Mouse (Mus musculus): ENCODE results near the gene Cntnap5b.
A peak's percentile ranks its signal among the peaks of the same experiment; 100 is the strongest.
"Not testable (repeated sequence)": the region's sequence is repeated elsewhere in the genome, so short reads cannot be mapped to it uniquely, and the experiment has no call there.

Cntnap5b gene

DNA sequence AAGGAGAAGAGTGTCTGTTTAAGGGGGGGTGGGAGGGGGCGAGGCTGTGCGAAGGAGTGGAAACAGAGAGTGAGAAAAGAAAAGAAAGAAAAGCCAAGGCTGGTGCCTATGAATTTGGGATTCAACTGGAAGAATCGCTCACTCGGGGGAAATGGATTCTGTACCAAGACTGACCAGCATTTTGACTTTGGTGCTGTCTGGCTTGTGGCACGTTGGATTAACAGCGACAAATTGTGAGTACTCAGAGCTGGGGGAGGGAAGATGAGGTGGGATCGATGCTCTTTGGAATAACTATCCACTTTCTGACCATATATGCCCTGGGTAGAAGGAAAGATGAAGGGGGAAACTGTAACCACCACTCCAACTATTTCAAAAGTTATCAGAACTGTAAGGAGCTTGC, at the start of gene Cntnap5b:
Cntnap5b (plus strand) TSS at position 152 of the 400 bp plus-strand sequence.
- no peak for DNase-seq (ENCODE audit: low spot score)

DNA sequence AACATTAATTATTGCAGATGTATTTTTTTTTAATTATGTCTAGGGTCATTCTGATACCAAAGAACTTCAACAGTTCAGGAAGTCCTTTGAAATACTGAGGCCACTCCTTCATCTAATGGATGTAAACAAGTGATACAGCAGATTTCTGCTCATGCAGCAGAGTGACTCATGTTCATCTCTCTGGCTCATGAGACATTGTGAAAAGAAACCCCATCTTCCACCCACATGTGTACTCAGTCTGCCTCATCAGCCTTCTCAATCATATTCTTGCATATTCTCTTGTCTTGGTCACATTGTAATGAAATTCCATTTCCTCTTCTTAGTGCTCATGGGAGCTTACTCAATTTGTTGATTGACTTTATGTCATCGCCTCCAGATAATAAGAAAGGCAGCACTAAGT, 12.6 kb upstream of the Cntnap5b start:
- no peak for DNase-seq (ENCODE audit: low spot score)

DNA sequence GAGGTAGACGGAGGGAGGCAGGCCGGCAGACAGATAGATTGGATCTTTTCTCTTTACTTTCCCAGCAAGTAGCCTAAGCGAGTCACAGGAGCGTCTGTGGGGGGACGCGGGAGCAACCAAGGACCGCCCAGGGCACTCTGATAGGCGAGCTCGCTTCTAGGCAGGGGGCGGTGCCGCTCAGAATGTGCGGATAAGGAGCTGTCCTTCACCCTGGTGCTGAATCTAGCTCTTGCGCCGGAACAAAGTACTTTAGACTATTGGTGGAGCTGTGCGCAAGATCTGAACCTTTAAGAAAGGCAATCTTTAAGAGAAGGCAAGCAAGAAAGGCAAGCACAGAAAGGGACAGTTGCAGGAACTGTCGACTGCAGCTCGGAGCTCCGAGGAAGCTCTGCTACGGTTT, 382 bp upstream of the Cntnap5b start:
- peak; percentile 73 for DNase-seq (ENCODE audit: low spot score)

DNA sequence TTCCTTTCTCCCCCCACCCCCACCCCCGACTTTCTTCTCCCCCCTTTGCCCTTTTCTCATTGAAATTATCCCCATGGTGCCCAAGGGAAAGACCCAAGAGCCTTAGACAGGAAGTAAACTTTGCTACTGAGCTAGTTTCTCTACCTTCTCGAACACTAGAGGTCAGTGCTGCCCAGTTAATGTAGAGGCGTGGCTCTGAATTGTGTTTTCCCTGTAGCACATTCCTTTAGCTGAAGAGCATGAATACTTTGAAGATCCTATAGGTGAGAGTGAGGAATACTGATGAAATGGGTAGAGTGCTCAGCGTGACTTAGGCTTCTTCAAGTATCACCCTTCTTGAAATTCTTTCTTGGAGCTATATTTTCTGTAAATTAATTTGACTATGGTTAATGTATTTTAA, 1.6 kb downstream of the Cntnap5b start:
- peak; percentile 4 for DNase-seq (ENCODE audit: low spot score)

DNA sequence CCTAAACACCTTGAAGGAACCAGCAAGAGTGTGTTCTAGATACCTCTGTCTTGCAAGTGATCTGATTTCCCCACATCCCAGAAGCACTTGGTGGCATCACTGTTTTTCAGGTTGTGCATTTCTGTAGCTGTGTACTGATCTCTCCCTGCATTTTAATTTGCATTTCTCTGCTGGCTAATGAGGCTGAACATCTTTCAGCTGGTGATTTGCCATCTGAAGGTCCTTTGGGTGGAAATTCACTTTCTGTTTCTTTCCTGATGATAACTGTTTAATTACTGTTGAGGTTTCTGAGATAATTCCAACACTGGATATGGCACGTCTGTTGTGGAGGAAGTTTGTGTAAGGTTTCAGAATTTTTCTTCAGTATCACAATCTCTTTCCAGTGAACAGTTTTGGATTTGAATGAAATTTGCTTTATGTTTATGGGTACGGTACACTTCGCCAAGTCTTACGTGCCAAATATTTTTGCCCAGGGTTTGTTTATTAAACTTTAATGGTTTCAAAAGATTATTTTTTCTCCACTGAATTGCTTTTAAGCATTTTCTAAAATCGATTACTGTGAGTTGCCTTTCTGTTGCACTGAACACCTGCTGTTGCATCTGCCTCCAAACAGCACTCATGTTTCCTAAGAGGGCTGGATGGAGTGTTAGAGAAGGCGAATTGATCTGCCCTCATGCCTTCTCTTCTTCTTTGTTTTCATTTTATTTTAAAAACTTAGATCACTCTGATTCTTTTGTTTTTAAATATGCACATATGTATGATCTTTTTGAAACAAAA, 41.0 kb downstream of the Cntnap5b start:
- no peak for DNase-seq (ENCODE audit: low spot score)

DNA sequence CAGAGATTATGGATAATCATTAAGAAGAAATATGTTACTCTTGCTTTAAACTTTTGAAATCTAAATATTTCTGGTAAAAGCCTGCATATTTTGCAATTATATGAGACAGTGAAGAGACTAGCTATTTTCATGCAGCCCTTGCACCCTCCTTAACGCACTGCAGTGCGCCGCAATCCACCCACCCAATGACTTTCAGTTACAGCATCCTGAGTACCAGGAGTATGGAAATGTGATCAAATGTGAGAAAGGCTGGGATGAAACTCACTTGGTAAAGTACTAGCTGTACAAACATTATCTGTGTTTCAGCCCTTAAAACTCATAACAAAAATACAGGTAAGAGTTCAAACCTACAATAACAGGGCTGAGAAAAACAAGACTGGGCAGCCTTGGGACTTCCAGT, 99.8 kb downstream of the Cntnap5b start:
- DNase-seq (ENCODE audit: low spot score) = no peak

DNA sequence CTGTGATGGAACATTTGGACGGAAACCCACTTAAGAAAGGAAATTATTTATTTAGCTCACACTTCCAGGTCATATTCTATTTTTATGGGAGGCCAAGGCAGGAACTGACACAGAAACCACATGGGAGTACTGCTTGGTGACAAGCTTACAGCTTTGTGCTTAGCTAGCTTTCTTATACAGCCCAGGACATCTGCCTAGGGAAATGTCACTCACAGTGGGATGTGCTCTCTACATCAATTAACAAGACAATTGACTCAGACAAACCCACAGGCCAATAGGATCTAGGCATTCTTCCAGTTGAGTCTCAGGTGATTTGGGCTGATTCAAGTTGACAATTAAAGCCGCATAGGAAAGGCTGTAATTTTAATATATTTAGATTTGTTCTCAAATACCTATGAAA, 135.2 kb downstream of the Cntnap5b start:
- no peak for DNase-seq (ENCODE audit: low spot score)

DNA sequence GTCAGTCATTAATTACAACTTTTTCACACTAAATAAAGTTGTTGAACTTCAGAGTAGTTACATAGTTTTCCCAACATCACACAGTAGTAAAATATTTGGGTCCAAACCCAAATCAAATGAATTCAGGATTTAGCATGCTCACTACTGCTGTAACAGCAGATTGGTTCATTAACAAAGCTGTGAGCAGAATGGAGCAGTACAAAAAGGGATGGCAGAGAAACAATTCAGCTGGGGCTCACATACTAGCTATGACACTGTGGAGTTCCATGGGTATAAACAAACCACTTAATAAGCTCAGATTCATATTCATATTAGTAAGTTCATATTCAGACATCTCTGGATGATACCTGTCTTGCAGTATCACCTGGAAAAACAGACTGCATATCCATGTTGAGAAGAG, 170.9 kb downstream of the Cntnap5b start:
- no peak for DNase-seq (ENCODE audit: low spot score)

DNA sequence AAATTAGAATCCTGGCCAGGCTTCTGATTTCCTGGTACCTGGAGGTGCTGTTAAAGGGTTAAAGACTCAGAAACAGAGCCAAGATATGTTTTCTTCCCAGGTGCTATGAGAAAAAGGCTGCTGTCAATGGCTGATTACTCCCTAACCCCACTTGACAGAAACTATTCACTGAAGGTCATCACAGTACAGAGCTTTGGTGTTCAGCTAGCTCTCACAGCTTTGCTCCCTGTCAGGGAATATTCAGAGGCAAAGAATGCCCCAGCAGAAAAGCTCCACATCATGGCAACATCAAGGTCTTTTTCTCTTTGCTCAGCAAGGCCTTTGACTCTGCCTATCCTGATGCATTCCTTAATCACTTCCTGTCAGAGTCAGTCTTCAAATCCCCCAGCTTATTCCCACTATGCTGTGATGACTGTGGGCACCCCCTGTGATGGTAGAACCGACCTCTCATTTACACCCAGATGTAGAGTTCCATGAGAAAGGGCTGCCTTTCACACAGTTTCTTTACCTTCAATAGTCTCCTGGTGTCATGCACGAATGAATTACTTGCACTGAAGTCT, 186.9 kb downstream of the Cntnap5b start:
- no peak for DNase-seq (ENCODE audit: low spot score)

DNA sequence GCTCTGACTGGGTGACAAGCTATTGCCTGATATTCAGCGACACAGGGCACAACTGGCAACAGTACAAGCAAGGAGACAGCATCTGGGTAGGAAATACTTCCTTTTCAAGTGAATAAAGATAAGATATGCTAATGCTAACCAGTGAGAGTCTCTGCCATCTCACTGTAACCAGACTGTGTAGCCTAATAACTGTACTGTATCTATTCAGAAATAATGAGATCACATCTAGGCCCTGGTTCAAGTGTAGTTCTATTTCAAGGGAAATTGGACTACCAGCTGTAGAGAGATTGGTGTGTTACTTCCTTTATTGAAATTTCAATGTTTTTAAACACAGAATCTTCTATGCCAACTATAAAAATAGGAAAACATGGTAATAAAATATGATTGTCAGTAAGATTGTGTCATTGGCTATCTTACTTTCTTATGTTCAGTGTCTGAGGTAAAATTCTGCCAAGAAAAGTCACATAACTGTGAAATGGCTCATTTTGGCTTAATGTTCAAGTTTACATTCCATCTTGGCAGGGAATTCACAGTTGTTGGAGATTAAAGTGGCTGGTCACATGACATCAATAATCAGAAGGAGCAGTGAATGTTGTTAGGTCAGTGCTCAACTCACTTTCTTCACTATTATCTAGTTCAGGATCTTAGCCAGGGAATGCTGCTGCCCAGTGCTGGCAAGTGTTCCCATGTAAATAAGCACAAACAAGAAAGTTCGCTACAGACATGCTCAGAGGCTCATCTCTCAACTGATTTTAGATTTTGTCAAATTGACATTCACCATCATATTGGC, 194.9 kb downstream of the Cntnap5b start:
- DNase-seq (ENCODE audit: low spot score) = no peak

DNA sequence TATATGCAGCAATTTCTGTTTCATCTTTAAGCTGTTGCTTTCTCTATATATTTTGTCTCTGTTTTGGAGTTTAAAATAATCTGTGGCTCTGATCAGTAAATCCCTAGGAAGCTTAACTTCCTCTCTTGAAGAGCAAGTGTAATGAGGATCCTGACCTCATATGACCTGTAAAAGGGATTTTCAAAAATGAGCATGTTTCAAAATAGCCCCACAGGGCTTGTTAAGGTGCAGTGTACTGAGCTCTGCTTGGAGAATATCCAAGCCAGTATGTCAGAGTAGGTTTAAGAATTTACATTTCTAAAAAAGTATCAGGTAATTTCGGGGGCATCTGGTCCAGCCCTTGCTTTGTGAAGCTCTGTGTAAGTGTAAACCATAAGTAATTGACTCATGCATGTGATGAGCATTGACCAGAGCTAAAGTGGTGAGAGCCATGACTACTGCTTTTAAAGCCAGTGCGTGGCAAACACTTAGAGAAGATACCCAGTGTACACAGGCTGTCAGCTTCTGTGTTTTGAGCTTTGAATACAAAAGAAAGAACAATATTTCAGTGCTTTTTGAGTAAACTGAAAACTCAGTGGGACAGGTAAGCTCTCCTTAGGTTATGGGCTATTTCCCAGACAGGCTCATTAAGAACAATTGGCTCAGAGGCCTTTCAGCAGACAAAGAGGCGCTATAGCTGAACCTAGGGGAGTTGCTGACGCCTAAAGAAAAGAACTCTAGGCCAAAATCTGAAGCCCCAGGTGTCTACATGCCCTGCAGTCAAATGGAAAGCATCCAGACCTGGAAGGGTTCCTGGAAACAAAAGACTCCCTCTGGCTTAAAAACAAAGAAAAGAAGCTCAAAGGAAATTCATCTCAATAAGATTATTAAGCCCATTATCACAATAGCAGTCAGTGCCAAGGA, 197.9 kb downstream of the Cntnap5b start:
- no peak for DNase-seq (ENCODE audit: low spot score)

DNA sequence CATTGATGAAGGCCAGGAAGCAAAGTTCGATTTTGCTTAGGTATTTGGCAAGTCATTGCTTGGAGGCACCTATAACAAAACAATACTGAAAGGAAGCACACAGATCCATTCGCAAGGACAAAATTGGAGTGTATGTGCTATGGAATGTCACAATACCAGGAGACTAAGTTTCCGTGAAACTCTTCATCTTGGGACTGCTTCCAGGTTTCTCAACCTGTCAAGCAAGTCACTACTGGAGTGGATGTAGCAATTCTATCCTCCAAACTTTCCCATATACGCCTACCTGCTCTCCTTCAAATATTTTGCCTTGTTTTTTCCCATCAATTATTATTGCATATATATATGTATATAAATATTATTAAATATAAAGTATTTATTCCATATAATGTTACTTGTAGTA, 228.7 kb downstream of the Cntnap5b start:
- not testable (repeated sequence) for DNase-seq (ENCODE audit: low spot score)

DNA sequence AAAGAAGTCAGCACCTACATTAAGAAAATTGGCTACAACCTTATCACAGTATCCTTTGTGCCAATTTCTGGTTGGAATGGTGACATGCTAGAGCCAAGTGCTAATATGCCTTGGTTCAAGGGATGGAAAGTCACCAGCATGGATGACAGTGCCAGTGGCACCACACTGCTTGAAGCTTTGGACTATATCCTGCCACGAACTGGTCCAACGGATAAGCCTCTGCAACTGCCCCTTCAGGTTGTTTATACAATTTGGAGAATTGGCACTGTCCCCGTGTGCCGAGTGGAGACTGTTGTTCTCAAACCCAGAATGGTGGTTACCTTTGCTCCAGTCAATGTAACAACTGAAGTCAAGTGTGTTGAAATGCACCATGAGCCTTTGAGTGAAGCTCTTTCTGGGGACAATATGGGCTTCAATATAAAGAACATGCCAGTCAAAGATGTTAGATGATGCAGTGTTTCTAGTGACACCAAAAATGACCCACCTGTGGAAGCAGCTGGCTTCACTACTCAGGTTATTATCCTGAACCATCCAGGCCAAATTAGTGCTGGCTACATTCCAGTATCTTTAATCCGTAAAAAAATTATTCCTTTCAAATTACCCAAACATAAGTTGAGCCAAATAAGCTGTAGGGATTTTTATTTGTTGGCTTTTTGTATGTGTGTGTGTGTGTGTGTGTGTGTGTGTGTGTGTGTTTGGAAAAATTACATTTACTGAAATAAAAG, 233.6 kb downstream of the Cntnap5b start:
- no peak for DNase-seq (ENCODE audit: low spot score)

DNA sequence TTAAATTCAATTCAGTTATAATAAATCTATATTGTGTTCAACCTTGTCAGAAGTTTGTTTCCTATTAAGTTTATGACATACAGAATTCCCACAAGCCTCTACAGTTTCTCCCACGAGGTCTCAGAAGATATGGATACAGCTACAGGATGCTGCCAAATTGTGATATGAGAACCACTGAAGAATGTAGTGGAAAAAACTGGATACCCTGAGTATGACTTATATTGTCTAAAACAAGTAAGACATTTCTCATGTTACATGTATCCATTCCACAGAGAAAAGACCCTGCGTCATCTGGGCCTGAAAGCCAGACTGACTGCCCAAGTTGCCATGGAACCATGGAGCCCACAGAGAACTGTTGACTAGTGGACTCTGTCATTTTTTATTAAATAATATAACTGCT, 269.2 kb downstream of the Cntnap5b start:
- no peak for DNase-seq (ENCODE audit: low spot score)

DNA sequence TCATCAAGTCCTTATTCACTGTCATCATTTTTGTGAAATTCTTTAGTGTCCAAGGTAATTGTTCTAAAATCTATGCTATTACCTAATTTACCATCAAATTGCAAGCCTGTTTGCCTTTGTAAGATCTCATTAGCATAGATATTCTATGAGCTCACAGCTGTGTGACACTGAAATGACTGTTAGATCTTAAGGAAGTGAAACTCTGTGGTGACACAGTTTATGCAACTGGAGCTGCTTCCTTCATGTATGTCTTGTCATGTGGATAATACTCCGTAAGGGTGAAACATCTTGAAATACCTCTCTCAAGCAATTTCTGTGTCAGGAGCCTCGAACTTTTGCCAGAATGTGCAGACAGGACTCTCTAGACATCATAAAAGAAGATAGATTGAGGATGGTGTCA, 307.2 kb downstream of the Cntnap5b start:
- DNase-seq (ENCODE audit: low spot score) = no peak

DNA sequence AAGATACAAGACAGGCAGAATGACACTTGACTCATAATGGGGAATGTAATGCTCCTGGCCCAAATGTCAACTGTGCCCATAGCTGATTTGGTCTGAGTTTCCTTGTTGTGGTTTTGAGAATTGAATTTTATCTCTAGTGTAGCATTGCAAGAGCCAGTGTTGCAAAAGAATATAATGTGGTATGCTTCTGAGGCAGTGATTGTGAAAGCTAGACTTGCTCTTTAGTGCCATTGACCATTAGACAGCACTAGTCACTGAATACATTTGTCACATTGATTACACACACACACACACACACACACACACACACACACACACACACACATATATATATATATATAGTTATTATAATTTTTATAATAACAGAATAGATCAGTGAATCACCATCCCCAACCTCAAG, 328.0 kb downstream of the Cntnap5b start:
- no peak for DNase-seq (ENCODE audit: low spot score)

DNA sequence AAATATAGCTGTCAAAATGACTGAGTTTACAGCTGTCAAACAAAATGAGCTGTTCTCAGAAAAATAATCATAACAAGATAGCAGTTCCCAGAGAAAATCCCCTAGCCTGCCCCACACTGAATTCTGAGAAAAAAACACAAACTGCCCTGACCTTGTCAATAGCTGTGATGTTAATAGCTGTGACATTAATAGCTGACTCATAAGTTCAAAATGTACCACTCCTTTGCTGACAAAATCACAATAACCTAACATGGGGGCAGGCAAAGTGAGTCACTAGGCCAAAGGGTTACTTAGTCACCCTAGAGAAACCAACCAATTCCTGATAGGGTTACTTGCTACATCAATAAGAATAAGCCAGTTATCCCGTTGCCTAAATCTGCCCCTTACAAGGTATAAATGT, 328.5 kb downstream of the Cntnap5b start:
- no peak for DNase-seq (ENCODE audit: low spot score)

DNA sequence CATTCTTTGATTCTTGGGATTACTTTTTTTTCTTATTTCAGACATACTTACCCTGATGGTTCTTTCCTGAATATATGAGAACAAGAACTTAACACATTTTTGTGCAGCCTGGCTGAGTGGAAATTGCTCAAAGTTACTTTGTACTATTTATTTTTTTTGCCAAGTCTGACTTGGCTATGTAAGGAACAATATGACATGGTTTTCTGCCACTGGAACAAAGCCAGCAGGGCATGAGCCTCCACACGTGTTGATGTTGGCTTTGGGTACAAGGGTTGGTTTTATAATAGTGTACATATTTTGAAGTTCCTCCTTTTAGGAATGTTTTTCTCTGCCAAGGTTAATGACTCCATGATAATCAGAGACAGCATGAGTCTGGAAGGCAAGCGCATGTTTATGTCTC, 331.8 kb downstream of the Cntnap5b start:
- peak; percentile 3 for DNase-seq (ENCODE audit: low spot score)

DNA sequence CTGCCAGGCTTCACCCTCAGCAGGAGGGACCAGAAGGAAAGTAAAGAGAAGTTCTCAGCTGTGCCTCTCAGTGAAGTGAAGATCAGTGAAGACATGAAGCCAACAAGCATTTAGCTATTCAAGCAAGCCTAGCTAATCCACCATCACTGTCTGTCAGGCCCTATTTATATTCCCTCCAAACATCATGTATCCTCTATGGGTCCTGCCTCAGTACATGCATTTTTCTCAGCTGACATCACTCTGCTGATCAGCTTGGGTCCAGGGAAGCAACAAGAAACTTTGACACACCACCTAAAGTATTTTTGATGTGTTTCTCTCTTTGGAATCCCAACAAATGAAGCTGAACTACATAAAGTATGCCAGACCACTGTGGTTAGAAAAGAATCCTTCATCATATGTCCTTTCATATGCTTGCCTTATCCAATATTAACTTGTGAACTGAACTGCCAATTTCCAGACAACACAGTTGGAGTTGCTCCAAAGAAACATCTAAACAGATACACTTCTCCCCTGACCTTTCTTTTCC, 349.9 kb downstream of the Cntnap5b start:
- DNase-seq (ENCODE audit: low spot score) = no peak

DNA sequence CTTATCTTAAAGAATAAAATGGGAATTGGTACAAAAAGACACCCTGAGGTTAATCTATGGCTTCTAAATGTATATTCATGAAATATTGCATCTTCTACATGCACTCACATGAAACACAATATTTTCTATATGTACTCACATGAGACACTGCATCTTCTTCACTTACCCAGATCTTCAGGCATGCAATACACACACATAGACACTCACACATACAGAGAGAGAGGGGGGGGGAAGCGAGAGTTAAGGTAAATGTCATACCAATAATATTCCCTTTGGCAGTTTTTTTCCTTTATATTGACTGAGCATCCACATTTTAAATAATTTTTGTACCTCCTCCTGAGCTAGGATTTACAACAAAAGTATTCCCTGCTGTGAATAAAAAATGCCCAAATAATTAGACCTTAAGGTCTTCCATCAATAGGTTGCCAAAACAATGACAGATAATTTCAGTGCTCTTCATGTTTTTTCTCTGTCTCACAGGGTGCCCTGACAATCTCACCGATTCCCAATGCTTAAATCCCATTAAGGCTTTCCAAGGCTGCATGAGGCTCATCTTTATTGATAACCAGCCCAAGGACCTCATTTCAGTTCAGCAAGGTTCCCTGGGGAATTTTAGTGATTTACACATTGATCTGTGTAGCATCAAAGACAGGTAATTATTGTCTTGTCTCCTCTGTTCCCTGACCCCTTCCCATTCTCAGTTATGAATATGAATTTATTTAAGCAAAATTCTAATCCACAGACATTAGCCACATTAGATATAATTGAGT, 391.2 kb downstream of the Cntnap5b start:
- no peak for DNase-seq (ENCODE audit: low spot score)
